Mouse (Mus musculus) layer of hippocampus, adult 9-11 months (tissue): ENCODE results near the gene Chrd.

Source experiments
- DNase-seq: peaks from one replicate; pipeline ENCODE4 v3.0.0; 2022

Chrd gene

DNA sequence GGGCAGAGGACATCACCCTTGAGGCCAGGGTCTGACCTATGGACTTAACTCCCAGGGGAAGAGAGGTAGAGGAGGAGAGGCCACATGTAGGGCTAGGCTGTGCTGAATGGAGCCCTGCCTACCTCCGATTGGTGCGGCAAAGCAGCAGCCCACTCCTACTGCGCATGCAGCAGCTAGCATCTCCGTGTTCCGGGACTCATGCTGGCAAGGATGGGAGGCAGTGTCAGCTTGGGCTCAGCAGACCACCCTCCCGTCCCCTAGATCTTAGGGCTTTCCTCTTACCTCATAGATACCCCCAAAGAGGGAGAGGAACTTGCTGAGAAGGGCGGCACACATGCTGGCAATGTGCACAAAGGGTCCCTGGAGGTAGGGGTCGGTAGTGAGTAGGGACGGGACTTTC lies 20.7 kb upstream of the Chrd start:
- DNase-seq: no peak

DNA sequence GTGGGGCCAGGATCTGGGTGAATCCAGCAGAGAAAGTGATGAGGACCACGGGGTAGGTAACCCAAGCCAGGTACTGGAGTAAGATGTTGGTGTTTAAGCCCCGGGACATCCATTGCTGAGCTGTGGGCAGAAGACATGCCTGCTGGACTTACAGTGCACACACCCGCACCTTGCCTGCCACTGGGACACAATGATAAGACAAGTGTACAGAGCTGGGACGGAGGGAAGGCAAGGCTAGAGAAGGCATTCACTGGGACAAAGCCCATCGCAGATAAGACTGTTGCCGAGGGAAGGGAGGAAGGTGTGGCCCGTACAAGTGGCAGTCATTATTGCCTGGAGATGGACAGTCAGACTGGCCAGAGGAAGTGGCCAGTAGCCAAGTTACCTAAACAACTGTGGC lies 20.0 kb upstream of the Chrd start:
- DNase-seq: no peak

DNA sequence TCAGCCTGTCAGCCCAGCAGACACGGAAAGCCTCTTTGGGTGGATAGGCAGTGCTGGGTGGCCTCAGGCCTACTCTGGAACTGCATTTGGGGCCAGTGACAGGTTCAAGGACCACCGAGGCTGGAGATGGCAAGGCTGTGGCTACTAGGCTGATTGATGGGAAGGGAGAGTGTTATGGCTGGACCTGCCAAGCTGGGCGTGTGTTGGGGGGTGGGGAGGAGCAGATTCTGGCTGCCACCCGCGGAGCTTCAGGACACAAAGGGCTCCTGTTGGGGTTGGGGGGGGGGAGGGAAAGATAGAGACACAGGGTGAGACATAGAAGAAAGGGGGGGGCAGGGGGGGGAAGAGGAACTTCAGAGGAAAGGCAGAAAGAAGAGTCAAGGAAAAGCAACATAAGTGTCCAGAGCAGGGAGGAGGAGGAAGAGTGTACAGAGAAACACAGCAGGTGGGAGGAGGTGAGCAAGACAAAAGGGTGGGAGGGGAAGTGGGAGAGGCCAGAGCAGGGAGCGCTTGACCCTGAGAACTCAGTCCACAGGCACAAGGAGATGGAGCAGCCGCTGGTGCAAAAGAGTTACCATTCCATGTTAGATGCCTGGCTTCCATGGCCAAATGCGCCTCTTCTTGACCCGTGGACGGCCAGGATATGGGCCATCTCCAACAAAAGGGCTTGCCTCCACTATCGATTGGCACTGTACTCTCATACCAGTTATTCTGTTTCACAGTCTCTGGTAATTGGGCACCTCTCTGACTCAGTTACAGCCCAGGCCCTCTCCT lies 18.4 kb upstream of the Chrd start:
- no peak for DNase-seq

DNA sequence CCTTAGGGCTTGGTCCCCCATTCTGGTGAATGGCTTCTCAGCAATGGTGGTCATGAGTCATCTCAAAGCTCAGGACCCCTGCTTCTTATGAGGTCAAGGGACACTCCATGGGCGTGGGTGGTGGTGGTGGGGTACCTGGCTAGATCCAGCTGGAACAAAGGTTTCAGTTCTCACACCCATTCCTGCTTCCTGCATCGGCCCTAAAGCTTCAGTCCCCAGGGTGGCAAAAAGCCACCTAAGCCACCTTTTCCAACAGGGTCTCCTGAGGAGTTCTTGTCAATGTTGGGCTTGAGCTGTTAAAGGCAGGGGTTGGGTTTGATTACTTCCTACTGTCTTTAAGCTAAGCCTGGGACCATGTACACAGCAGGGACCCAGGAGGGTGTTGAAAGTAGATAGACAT lies 17.8 kb upstream of the Chrd start:
- no peak for DNase-seq

DNA sequence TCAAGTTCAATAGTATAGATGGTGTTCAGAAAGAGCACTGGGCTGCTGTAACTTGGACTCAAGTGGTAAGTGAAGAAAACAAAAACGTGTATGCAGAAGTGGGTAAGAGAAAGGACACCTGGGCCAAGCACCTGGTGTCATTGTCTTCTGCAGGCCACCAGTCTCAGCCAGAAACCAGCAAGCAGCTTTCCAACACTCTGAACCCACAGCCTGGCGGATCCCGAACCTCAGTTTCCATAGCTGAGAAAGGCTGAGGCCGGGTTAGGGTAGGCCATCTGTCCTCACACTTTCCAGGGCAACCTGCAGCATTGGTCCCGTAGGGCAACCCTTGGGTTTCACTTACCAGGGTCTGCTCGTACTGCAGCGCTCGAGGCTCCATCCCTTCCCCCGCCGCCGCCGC lies 17.4 kb upstream of the Chrd start:
- DNase-seq: no peak

DNA sequence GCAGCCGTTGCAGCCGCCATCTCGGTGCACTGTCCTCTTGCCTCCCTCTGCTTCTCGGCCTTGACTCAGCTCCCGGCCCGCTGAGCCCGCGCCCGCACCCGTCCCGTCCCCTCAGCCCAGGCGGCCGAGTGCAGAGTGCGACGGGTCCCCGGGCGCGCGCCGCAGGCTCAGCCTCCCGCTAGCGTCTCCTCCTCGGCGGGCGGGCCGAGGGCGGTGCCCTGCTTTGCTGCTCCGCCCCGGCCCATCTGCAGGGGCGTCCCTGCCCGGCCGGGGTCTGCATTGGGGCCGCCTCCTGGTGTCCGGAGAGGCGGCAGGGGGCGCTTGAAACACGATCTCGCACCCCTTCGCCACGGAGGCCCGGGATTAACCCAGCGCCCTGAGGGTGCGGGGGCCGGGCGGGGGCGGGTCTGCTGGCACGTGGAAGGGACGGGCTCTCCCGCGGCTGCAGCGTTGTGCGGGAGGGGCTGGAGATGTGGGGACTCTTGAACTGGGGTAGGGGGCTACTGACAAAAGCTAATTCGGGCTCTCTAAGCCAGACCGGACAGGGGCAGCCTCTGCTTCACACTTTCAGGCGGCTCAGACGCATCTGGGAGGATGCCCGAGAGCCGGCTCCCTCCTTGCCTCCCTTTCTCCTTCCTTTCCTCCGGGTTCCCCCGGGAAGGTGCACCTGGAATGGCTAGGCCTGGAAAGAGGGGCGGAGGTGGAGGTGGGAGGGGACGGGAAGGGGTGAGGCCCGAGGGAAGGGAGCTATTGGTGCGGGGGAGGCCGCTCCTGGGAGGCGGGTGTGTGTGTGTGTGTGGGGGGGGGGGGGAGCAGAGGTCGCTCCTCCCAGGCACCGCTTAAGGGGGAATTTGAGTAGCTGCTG lies 16.7 kb upstream of the Chrd start:
- peak; percentile 82 for DNase-seq

DNA sequence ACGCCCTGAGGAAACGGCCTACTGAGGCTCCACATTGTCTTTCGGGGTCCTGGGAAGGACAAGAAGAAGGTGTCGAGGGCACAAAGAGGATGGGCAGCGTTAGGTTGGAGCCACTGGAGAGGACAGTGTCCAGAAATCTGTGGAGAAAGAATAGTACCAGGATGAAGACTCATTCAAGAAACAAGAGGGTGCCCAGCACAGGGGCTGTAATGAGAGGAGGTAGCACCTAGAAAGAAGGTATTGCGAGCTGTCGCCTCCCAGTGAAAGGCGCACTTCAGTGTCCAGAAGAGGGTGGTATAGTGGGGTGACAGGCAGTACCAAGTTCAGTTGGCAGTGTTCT lies 16.1 kb upstream of the Chrd start:
- no peak for DNase-seq

DNA sequence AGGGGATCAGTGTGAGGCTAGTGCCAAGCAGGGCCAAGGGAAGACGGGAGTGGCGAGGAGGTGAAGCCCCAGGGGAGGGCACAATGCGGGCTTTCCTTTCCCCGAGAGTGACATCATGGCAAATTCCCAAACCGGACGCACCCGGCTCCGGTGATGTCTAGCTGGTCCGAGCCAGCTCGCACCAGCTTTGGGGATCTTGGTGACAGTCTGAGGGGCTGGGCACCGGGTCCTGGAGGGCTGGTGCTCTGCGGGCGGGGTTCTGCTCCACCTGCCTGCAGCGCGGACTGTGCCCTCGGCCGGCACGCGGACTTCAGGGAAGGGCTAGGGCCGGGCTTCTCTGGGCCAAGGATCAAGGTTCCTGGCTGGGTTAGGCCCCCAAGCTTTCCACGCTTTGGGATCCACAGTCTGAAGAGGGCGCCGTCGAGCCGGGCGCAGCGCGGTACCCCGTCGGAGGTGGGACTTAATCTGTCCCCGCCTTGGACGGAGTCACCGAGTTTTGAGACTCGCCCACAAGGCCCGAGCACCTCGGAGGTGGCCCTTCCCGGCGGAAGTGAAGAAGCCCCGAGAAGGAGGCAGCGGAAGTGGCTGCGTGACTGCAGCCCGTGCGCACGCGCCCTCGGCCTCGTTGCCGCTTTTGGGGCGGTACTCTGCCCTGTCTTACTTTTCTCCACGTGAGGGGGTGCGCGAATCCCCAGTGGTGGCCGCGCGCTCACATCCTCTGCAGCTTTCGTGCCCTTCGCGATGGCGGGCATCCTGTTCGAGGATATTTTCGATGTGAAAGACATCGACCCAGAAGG lies 15.5 kb upstream of the Chrd start, which contains the start of the genes Polr2h and Clcn2:
Gene Polr2h, plus strand, starts transcription at position 485 of the 797 bp plus-strand sequence.
Gene Clcn2, minus strand, starts transcription at position 566 of the 797 bp plus-strand sequence.
- DNase-seq: peak; percentile 98

DNA sequence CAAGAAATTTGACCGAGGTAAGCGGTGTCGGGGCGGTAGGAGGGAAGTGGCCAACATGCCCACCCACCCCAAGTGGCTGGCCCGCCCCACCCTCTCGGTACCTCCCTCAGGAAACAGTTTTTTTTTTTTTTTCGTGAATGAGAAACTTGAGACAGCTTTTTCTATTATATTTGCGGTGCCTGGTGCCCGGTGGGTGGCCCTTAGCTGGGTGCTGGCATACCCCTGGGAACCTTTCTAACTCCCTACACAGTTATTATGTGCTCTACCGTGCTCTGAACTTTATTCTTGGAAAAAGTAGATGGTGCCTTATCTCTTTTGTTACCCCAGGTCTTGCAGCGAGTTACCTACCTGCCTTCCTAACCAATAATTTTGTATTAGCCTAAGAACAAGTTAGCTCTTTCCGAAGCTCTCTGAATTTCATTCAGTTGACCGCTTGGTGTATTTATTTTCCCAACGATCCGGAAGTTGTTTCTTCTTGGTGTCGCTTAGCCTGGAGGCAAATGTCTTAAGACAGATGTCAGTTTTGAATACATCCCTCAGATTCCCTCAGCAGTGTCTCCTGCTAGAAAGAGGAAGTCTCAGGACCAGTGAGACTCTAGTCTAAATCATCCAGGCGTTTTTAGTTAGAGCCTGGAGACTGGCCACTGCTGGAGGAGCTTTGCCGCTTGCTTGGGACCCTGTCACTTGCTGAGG lies 14.8 kb upstream of the Chrd start:
- no peak for DNase-seq

DNA sequence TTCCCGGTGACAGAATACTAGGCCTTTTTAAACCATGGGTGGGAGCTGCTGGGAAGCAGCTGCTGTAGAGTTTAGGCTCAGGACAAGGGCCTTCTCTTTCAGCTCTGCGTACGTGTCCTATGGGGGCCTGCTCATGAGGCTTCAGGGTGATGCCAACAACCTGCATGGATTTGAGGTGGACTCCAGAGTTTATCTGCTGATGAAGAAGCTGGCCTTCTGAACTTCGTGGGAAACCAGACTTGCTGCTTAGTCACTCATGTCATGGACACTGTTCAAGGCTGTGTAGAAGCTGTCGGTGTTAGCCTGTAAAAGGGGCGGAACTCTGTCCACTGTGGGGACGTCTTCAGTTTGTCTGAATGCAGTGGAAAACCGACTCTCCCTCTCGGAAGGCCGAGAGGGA lies 11.1 kb upstream of the Chrd start:
- DNase-seq: no peak

DNA sequence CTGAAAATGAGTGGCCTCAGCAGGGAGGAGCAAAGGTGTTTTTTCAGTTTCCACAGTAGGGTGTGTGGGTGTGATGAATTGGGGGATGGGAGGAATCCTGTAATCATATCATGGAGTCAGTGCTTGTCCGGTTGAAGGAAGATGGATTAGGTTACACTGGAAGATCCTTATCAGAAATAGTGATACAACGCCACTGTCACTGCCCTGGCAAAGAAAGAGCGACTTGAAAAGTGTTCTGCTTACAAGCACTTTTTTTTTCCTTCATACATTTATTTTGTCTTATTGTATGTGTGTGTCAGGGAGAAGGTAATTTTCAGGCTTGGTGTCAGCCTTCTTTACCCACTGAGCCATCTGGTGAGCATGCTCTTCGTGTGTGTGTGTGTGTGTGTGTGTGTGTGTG lies 10.2 kb upstream of the Chrd start:
- DNase-seq: no peak

DNA sequence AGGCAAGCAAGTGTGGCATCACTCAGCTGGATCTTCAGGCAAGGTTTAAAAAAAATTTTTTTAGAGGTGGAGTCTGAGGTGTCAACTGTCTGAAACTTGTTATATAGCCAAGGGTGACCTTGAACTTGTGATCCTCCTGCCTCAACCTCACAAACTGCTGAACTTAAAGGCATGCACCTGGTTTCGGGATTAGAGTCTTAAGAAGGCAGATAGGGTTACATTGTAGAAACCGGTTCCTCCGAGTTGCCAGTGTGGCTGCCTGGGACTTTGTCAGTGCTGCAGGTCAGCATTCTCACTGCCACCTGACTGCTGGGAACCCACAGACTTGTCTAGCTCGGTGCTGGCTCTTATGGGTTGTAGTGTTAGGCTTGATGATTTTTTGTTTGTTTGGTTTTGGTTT lies 9.7 kb upstream of the Chrd start:
- no peak for DNase-seq

DNA sequence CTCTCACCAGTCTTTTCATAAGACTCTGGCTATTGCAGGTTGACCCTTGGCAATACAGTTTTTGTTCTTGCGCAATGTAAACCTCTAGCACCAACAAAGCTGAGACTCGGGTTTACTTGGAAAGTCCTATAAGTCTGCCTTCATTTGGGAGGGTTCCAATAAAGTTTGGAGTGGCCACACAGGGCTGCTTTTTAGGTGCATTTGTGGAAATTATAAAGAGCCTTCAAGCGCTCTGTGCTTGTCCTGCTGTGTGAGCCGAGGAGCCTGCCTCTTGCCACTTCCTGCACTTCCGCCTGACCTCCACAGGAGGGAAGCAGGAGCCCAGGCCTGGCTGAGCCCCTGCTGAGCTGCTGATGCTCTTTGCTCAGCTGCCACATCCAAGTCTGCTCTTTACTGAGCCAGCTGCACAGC lies 8.6 kb upstream of the Chrd start:
- no peak for DNase-seq

DNA sequence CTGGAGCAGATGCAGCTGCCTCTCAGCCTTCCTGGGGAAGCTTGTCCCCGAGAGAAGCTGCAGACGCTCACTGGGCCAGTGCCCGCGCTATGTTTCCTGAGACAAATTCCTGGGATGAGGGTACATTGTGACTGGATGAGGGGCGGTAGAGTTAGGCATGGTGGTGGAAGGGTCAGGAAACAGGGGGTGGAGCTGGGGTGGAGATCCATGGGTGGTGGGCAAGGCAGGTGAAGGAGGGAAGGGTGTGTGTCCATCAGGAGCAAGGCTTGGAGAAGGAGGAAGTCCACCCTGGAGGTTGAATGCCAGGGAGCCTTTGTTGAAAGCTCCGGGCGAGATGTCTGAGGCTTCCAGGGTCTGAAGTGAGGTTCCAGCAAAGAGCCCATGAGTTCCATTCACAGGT lies 7.6 kb upstream of the Chrd start:
- no peak for DNase-seq

DNA sequence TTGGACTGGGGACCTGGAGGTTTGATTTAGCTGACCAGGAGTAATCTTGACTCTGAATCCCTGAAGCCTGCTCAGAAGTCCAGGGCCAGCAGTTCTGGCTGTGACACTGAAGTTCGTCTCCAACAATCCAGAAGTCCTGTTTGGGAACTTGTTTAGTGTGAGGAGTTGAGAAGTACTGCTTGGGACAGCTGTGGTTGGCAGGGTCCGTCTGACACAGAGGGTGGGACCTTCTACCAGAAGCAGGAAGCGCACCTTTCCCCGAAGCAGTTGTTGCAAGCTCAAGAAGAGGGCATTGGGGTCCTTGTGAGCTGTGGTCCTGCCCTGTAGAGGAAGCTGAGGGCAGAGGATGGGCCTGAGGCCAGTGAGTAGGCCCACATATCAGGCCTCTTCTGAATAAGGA lies 7.2 kb upstream of the Chrd start:
- DNase-seq: no peak

DNA sequence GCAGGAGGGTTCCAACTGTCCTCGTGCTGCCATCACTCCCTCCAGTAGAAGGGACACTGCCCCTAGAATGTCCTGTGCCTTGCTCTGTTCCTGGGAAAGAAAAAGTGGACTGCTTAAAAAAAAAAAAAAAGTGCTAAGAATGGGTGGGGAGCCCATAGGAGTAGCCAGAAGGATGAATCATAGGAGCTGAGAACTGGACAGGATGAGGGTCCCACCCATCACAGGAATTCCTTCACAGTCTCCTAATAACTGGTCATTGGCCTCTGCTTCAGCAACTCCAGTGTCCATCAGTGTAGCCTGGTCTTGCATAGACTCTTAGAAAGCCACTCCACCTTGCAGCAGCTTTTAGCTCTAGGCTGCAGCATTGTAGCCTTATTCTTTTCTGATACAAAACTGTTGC lies 6.5 kb upstream of the Chrd start:
- no peak for DNase-seq

DNA sequence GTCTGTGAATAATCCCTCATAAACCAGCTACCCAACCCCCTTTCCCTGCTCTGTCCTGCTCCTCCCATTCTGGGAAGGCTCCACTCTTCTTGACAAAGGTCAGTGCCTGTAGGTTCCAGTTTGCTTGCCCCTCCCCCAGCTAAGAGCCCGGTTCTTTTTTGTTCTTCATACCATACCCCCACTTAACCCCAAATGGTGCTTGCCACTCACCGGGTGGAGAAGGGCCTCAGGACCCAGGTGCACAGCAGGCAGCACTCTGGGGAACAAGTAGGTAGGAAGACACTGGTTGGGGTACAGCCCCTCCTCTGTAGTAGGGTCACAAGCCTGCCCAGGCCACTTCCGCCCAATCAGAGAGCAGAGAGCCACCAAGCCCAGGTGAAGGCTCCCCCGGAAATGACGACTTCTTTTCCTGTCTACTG lies 2.6 kb upstream of the Chrd start:
- no peak for DNase-seq

DNA sequence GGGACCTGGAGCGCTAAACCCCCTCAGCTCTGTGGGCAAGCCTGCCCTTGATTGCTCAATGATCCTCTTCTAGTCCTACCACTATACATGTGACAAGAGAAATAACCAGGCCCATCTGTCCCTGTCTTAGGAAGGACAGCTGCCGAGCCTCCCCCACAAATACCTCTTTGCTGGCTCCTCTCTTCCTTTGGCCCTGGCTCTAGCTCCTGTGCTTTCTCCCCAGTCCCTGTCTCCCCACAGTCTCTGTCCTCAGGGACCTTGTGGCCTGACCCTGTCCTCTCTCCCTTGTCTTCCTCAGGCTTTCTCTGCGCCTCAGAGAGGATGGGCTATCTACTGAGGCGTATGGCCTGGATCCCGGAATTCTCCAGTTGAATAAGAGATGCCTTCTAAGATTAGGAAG lies 1.2 kb upstream of the Chrd start:
- DNase-seq: peak; percentile 74

DNA sequence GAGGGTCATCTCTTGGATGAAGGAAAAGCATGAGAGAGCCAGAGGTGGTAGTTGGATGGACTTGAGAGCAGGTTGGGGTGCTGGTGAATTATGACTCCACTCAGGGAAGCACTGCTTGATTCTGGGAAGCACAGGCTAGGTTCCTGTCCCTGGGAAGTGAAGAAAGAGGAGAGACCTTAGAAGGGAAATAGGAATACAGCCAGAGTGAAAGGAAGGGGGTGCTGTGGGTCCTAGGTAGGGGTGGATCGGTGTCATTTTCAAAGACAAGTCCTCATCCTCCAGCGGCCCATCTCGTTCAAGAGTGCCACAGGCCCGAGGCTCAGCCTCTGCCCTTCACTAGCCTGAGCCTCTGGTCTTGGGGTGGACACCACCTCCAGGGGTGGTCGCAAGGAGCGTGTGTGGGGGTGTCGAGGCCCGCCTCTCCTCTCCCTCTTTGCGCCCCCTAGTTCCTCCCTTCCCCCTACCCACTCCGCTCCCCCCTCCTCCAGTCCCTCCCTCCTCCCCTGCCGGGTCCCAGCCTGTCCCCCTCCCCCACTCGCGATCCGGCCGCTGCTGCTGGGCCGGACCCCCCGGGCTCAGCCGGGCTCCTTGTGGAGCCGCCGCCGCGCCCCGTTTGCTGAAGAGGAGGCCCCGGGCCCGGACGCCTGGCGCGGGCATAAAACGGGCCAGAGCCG lies 539 bp upstream of the Chrd start:
- DNase-seq: no peak

DNA sequence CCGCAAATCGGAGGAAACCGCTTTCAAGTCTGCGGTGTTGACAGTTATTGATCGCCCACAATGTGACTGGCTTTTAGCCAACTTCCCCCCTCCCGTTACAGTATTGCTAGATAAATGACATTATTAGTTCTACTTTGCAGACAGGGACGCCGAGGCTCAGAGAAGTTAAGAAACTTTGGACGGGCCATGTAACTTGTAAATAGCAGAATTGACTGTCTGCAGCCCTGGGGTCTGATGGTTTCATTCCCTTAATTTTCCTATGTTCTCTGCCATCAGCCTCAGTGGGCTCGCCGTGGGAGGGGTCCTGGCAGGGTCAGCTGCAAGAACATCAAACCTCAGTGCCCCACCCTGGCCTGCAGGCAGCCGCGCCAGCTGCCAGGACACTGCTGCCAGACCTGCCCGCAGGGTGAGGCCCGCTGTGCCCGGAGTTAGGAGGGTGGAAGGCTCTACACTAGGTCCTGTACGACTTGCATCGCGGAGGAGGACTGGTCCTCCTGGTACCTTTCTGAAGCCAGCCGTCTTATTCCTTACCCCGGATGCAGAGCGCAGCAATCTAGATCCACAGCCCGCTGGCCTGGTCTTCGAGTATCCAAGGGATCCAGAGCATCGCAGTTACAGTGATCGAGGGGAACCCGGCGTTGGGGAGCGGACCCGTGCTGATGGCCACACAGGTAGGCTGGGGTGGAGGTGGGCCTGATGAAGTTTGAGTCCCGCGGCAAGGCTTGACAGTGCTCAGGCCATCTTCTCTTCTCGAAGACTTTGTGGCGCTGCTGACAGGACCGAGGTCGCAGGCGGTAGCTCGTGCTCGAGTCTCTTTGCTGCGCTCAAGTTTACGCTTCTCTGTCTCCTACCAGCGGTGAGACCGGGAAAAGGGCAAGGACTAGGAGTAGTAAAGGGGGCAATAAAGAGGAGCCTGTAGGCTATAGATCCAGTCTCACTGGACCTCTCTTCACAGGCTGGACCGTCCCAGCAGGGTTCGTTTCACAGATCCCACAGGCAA lies 1.1 kb downstream of the Chrd start, which contains the start of gene Thpo:
Gene Thpo, minus strand, starts transcription at position 781 of the 1,000 bp plus-strand sequence.
- DNase-seq: no peak

DNA sequence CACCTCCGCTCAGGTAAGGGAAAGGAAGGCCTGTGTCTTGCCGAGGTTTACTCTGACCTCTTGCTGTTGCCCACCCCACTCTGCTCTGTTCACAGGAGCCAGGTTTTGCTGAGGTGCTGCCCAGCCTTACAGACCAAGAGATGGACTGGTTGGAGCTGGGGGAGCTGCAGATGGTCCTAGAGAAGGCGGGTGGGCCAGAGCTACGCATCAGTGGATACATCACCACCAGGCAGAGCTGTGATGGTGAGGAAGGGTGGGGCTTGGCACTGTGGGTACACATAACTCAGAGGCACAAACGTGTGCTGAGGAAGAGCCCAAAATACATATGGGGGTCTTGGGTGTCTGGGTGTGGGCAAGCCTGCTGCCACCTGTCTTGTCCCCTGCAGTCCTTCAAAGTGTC lies 2.7 kb downstream of the Chrd start:
- no peak for DNase-seq
